Comparison of ENCODE assay signal across 8 mouse cellular contexts in genomic region chr6:125313546-125314230, GRCm38 (mm10). TPM values are rescaled to one million over a fixed set of nuclear protein-coding genes. Genes with fewer than 3 reads are reported as not detected.
DNase-seq lines count a peak whose midpoint lies in the region; ATAC-seq lines count a peak whose summit lies in the region.

Gene Ltbr, minus strand, starts transcription at chr6:125313885.

- peaks cover 11% of the 10 kb centered on the region for H3K4me1 ChIP-seq in forebrain, embryonic 16.5 days (replicated peaks; ENCODE audit: control insufficient read depth, insufficient read depth, low read length)

- peak within 1 kb of the TSS; percentile 46 for H3K4me2 ChIP-seq in forebrain, embryonic 16.5 days (ENCODE audit: low read length)

- ATAC-seq in forebrain, embryonic 16.5 days, result peak; percentile 71

- peak within 1 kb of the TSS; percentile 29 for H3K4me3 ChIP-seq in forebrain, embryonic 16.5 days (replicated peaks; ENCODE audit: low read length)

- peak within 1 kb of the TSS; percentile 62 for H3K9ac ChIP-seq in forebrain, embryonic 16.5 days (replicated peaks; ENCODE audit: low read depth, low read length)

- H3K27me3 ChIP-seq in forebrain, embryonic 16.5 days (replicated peaks; ENCODE audit: control insufficient read depth, insufficient read depth, low read length), result 0 out of 2 replicates have a peak, but pooled peaks cover 3% of the 10 kb centered on the region

- WGBS in forebrain, embryonic 16.5 days, result 4% methylated on average over 36 of the region's 46 CpGs

- peak; percentile 36 for DNase-seq in MEL-GATA-1-ER (ENCODE audit: extremely low read depth, low read depth)
- peak; percentile 28 for DNase-seq in cerebellum, adult 11 months
- peak; percentile 88 to 91 for DNase-seq in heart, postnatal 36 days
- DNase-seq in layer of hippocampus, postnatal 10 days (ENCODE audit: low spot score in 2 of 2), result peak; percentile 50 to 63
- DNase-seq in lung, postnatal 36 days, result peak; percentile 94
- DNase-seq in retina, adult 2 months (ENCODE audit: low read depth, low spot score), result peak; percentile 9
- DNase-seq in urinary bladder, adult 18-20 months (ENCODE audit: low spot score in 2 of 2), result peak; percentile 77 to 87

- intact Hi-C loops in heart, postnatal 36 days (cut with DNase I), result loop anchor here (1.0 to 2.0 kb wide), 2 partner anchors 17 to 41 kb away; no protein-coding TSS in a partner anchor

- no peaks in the 10 kb centered on the region for H3K36me3 ChIP-seq in forebrain, embryonic 16.5 days (ENCODE audit: control insufficient read depth, insufficient read depth)

- H3K27ac ChIP-seq in forebrain, embryonic 16.5 days (ENCODE audit: low read length), result no peak within 1 kb of the TSS

- H3K9me3 ChIP-seq in forebrain, embryonic 16.5 days (ENCODE audit: control insufficient read depth, low read length), result no peaks in the 10 kb centered on the region

RNA-seq across cellular contexts. Expression of gene Ltbr, which starts in this region (rescaled TPM):
- polyA plus RNA-seq in forebrain, embryonic 16.5 days (2015; fragmentation: Nextera tagmentation; extraction: Ambion mirVana), result 10.4 and 11.6 TPM in 2 replicates
- 10 to 100 TPM; 28.8 to 31.3 TPM for total RNA-seq in heart, postnatal 36 days (2021)
- 10 to 100 TPM; 11.1 to 13.0 TPM for total RNA-seq in layer of hippocampus, postnatal 10 days (2021)

Comparison
In these comparisons a context has a peak if more than half of its experiments do, and no peak if none do; other contexts are left out.
1. DNase-seq: peak in every context shown above with its lines; median percentile 94 in lung, postnatal 36 days; 90 in heart, postnatal 36 days; 82 in urinary bladder, adult 18-20 months; 56 in layer of hippocampus, postnatal 10 days; 36 in MEL-GATA-1-ER; 28 in cerebellum, adult 11 months; 9 in retina, adult 2 months.